Mouse (Mus musculus) brain, embryonic 14.5 days (tissue): ENCODE data around the gene Fbxo46.
A peak's percentile ranks its signal among the peaks of the same experiment; 100 is the strongest.

Experiments
- CTCF ChIP-seq: fragments of 200-500 bp; IDR thresholded peaks from 2 replicates; pipeline ENCODE4 v1.5.1; 2012; ENCODE audit warnings: inconsistent platforms, mild to moderate bottlenecking, moderate library complexity, borderline replicate concordance; ENCODE audit not compliant: insufficient read depth, insufficient read length; ENCODE audit errors: extremely low read depth
- POLR2A ChIP-seq: fragments of 200-500 bp; IDR thresholded peaks from 2 replicates; pipeline ENCODE4 v1.6.1; 2012; ENCODE audit warnings: mild to moderate bottlenecking, inconsistent platforms, borderline replicate concordance; ENCODE audit not compliant: poor library complexity, insufficient read depth, insufficient read length, severe bottlenecking; ENCODE audit errors: extremely low read depth

DNA sequence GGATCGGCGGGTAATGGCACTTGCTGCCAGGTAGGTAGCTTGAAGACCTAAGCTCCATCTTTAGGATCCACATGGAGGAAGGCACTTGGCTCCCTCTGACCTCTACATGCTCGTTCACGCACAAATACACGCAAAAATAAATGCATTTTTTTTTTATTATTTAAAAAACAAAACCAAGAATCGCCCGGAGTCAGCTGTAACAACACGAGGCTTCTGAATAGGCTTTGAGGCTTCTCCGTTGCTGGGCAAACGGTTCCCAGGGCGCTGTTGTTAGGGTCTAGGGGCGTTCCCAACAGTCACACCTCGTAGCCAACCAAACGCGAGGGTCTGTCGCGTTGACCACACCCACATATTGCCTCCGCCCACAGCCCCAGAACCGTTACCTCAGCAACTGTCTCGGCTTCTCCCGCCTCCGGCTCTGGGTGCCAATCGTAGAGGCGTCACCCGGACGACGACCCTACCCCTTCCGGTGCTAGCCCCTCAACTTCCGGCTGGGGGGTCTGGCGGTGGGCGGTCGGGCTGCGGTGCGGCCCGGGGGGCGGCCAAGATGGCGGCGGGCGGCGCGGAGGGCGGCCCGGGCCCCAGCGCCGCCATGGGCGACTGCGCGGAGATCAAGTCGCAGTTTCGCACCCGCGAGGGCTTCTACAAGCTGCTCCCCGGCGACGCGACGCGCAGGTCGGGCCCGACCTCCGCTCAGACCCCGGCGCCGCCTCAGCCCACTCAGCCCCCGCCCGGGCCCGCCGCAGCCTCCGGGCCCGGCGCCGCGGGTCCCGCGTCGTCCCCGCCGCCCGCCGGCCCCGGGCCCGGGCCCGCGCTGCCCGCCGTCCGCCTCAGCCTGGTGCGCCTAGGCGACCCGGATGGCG, 43.7 kb upstream of the Fbxo46 start, which contains the start of gene Dmwd:
- TF ChIP-seq POLR2A: peak; percentile 92
- no peak for TF ChIP-seq CTCF
